Mouse (Mus musculus): Measurements from ENCODE around the gene Uchl3. TPM values are rescaled to one million over a fixed set of nuclear protein-coding genes. Genes with fewer than 3 reads are reported as not detected.

The Uchl3 gene
- polyA plus RNA-seq, 1 experiment from 2014 or later = 183 TPM

DNA sequence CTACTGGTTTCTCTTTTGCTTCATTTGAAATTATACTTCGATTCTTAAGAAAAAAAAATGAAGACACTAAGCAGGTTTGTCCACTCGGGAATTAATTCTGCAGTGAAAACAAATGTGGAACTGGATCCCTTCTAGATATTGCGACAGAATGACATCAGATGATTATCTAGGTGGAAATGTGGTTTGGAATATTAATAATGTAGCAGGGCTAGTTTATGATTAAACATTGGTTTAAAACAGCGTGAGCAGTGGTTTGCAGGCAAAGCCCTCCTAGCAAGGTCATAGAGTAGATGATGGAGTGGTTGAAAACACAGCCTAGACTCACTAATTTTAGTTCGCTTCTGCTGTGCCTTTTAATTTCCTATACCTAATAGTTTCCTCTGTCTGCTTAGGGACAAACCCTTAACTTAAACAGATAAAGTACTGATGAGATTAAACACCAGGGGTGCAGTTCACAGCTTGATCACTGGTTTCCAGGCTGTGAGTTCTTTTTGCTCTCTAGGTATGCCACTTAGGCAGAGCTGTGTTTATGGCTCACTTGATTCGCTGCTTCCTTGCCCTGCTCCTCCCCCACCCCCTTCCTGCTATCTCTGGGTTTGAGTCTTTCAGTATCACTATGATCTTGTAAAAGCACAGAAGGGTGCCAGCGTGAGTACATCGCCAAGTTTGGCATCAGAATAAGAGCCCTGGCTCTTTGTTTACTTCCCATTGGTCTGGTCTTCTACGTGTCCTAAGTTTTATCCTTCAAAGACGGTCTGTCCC lies 80.0 kb downstream of the Uchl3 start:
- Histone ChIP-seq H3K9me3 (replicated peaks; ENCODE audit: control insufficient read depth, low read length) (no peaks in the 10 kb centered on the region), H3K4me1 (ENCODE audit: control insufficient read depth, insufficient read depth, low read length) (no peaks in the 10 kb centered on the region), H3K4me3 (ENCODE audit: low read depth, low read length) (no peak overlapping the region), H3K27ac (replicated peaks; ENCODE audit: low read depth, low read length) (no peak overlapping the region), H3K4me2 (ENCODE audit: low read depth, low read length) (no peak overlapping the region), H3K36me3 (replicated peaks; ENCODE audit: control insufficient read depth, insufficient read depth, low read depth, low read length) (no peaks in the 10 kb centered on the region), H3K27me3 (ENCODE audit: control insufficient read depth, insufficient read depth, low read length) (0 out of 2 replicates have a peak, but pooled peaks cover 3% of the 10 kb centered on the region), H3K9ac (replicated peaks; ENCODE audit: low read length) (no peak overlapping the region)
- WGBS = 29% methylated on average over 10 of the region's 10 CpGs
- no peak for DNase-seq (ENCODE audit: low spot score)
- no peak for ATAC-seq (replicated peaks; ENCODE audit: insufficient number of reproducible peaks, low FRiP score, low TSS enrichment, low read depth)

DNA sequence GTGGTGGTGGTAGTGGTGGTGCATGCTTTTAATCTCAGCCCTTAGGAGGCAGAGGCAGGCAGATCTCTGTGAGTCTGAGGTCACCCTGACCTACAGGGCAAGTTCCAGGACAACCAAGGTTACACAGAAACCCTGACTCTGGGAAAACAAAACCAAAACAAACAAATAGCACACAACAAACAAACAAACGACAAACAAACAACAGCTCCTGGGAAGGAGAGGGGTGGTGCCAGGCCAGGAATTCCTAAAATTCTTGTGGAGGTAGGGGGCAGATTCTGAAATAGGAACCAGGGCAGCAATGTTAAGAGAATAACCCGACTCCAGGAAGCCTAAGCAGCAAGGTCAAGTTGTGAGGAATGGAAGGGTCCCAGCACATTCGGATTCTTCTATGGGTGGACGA lies 83.7 kb downstream of the Uchl3 start:
- no peak overlapping the region for H3K4me2 ChIP-seq (ENCODE audit: low read depth, low read length)
- DNase-seq (ENCODE audit: low spot score) (no peak), ATAC-seq (replicated peaks; ENCODE audit: insufficient number of reproducible peaks, low FRiP score, low TSS enrichment, low read depth) (no peak)
- no peaks in the 10 kb centered on the region for H3K9me3 ChIP-seq (replicated peaks; ENCODE audit: control insufficient read depth, low read length)
- no peak overlapping the region for H3K9ac ChIP-seq (replicated peaks; ENCODE audit: low read length)
- no peaks in the 10 kb centered on the region for H3K36me3 ChIP-seq (replicated peaks; ENCODE audit: control insufficient read depth, insufficient read depth, low read depth, low read length)
- 77% methylated on average over 4 of the region's 4 CpGs for WGBS
- no peaks in the 10 kb centered on the region for H3K4me1 ChIP-seq (ENCODE audit: control insufficient read depth, insufficient read depth, low read length)
- H3K27me3 ChIP-seq (ENCODE audit: control insufficient read depth, insufficient read depth, low read length) = no peaks in the 10 kb centered on the region
- no peak overlapping the region for H3K27ac ChIP-seq (replicated peaks; ENCODE audit: low read depth, low read length)
- no peak overlapping the region for H3K4me3 ChIP-seq (ENCODE audit: low read depth, low read length)

Other genes starting within 250 kb of the Uchl3 start
- gene Tbc1d4, start 44.8 kb upstream of the Uchl3 start, polyA plus RNA-seq (2014; fragmentation: Nextera tagmentation; extraction: Ambion mirVana) = 5.8 and 7.3 TPM in 2 replicates
- gene Commd6, start 13.3 kb upstream of the Uchl3 start, polyA plus RNA-seq (2014; fragmentation: Nextera tagmentation; extraction: Ambion mirVana) = 94.6 and 97.7 TPM in 2 replicates
- 0.96 TPM in 1 of 2 replicates, not detected in the other for gene Gm9922, start 75.8 kb downstream of the Uchl3 start, polyA plus RNA-seq (2014; fragmentation: Nextera tagmentation; extraction: Ambion mirVana)
- gene Lmo7, start 76.0 kb downstream of the Uchl3 start, polyA plus RNA-seq (2014; fragmentation: Nextera tagmentation; extraction: Ambion mirVana) = 6.7 and 7.3 TPM in 2 replicates